In genomic region chr8:115070225-115070624, GRCm38 (mm10) we compare ENCODE assay signal across 16 mouse cellular contexts.
A peak's percentile ranks its signal among the peaks of the same experiment; 100 is the strongest.
DNase-seq lines count a peak whose midpoint lies in the region; ATAC-seq lines count a peak whose summit lies in the region.
"Had no signal": no experiment of that assay in that cellular context is flagged by ENCODE, and none has a peak within 500 bp of the region (broad histone marks: within the 10 kb centered on the region; RNA-seq: fewer than 3 reads in every experiment).

No protein-coding gene starts in this region.

- peak; percentile 16 to 19 for DNase-seq in B cell, adult 2 months
- peak; percentile 39 for DNase-seq in CD4-positive, CD25-positive, alpha-beta regulatory T cell, adult 2 months (ENCODE audit: low read depth, low spot score)
- DNase-seq in natural killer cell, adult 2 months (ENCODE audit: low spot score in 2 of 2): peak; percentile 11 to 34
- DNase-seq in T-cell, adult 2 months (ENCODE audit: low spot score): no peak
- DNase-seq in heart, adult 9 months (ENCODE audit: low spot score in 2 of 2): no peak
- no peak for DNase-seq in left cerebral cortex, adult 9 months (ENCODE audit: low spot score in 2 of 2)
- DNase-seq: adrenal gland, adult 2 months; cerebellum, adult 9-10 months; heart, postnatal 4 days; kidney, adult 8-10 months; kidney, postnatal 14 days; lung, postnatal 14 days; thymus, adult 2 months had no signal

- ATAC-seq in hematopoietic stem cell, adult 5-6 weeks (replicated peaks in 1 of 2; ENCODE audit: insufficient read depth in 1 of 2, low FRiP score in 2 of 2, low TSS enrichment in 1 of 2, low read depth in 1 of 2, poor library complexity in 2 of 2, severe bottlenecking in 2 of 2): peak; percentile 37 to 39
- ATAC-seq: forebrain, embryonic 16.5 days; hindbrain, embryonic 16.5 days had no signal

Comparison
In these comparisons a context has a peak if more than half of its experiments do, and no peak if none do; other contexts are left out.
1. DNase-seq: peak in B cell, adult 2 months (2 of 2), CD4-positive, CD25-positive, alpha-beta regulatory T cell, adult 2 months (single experiment) and natural killer cell, adult 2 months (2 of 2); none in T-cell, adult 2 months (single experiment), heart, adult 9 months (0 of 2) and left cerebral cortex, adult 9 months (0 of 2).